Mouse (Mus musculus) lung, embryonic 15.5 days (tissue): Measurements from ENCODE around the gene Gp1ba. TPM values are rescaled to one million over a fixed set of nuclear protein-coding genes. Genes with fewer than 3 reads are reported as not detected.

Source experiments
- ATAC-seq: fragments of 200-750 bp; cut with Nextera tagmentation; 2 replicates; pipeline ENCODE4 v1.8.0; 2017; ENCODE audit warnings: moderate number of reproducible peaks, borderline replicate concordance; ENCODE audit not compliant: low FRiP score, low TSS enrichment; ENCODE audit errors: extremely low read depth
- H3K27ac ChIP-seq: fragments of 300-500 bp; sonication (generic); 2 replicates; pipeline ENCODE4 v1.5.1; 2015; ENCODE audit warnings: moderate library complexity, mild to moderate bottlenecking, inconsistent platforms
- H3K27me3 ChIP-seq: fragments of 300-500 bp; sonication (generic); 2 replicates; pipeline ENCODE4 v1.6.1; 2015; ENCODE audit warnings: inconsistent platforms
- H3K36me3 ChIP-seq: fragments of 300-500 bp; sonication (generic); 2 replicates; pipeline ENCODE4 v1.6.1; 2015; ENCODE audit warnings: inconsistent platforms
- H3K4me1 ChIP-seq: fragments of 300-500 bp; sonication (generic); 2 replicates; pipeline ENCODE4 v1.6.1; 2015; ENCODE audit warnings: inconsistent platforms
- H3K4me2 ChIP-seq: fragments of 300-500 bp; sonication (generic); 2 replicates; pipeline ENCODE4 v1.6.1; 2015; ENCODE audit warnings: inconsistent platforms, mild to moderate bottlenecking, moderate library complexity
- H3K4me3 ChIP-seq: fragments of 300-500 bp; sonication (generic); 2 replicates; pipeline ENCODE4 v1.5.1; 2015; ENCODE audit warnings: mild to moderate bottlenecking, inconsistent platforms
- H3K9ac ChIP-seq: fragments of 300-500 bp; sonication (generic); 2 replicates; pipeline ENCODE4 v1.6.1; 2015; ENCODE audit warnings: inconsistent platforms
- H3K9me3 ChIP-seq: fragments of 300-500 bp; sonication (generic); 2 replicates; pipeline ENCODE4 v1.6.1; 2016; ENCODE audit warnings: inconsistent platforms
- WGBS: fragments of 180-500 bp; shearing (Covaris S2); methylation state at CpG from one replicate; pipeline ENCODE4 v1.1.7; 2015; 5-methylcytosine and 5-hydroxymethylcytosine counted together
- polyA plus RNA-seq: library from polyadenylated mRNA; unstranded; fragments of >200 nt; fragmentation: Nextera tagmentation; extraction: Ambion mirVana; gene quantifications from 2 replicates; pipeline ENCODE4 v1.2.1, GENCODE M21; 2015

The Gp1ba gene
- polyA plus RNA-seq, 1 experiment from 2014 or later: 0.37 TPM

DNA sequence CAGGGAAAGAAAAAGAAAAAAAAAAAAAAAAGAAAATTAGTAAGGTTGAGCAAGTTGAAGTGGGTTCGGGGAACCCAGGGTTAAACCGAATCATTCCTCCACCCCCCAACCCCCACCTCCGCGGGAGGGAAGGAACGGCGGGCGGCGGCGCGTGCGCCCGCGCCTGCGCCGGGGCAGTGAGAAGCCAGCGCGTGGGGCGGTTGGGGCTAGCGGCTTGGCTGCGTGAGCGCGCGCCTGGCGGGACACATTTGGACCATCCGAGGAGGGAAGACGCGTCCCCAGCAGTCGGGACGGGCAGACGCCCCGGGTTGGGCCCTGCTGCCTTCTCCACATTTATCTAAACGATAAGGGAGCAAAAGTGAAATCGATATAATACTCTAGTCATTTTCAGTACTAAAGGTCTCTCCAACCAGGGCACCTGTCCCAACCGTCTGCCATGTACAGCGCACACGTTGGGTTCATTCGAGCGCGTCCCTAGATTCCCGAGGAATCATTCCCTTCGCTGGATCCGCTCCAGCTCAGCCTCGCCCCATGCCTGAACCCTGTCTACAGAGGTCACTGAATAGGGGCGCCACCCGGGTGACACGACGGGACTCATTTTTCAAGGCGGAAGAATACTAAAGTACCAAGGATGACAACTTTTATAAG lies 16.1 kb downstream of the Gp1ba start:
- Histone ChIP-seq H3K36me3 (peaks cover 30% of the 10 kb centered on the region), H3K27me3 (no peaks in the 10 kb centered on the region), H3K27ac (peak overlapping the region; percentile 99), H3K4me2 (peak overlapping the region; percentile 95), H3K4me1 (peaks cover 59% of the 10 kb centered on the region), H3K9ac (peak overlapping the region; percentile 64), H3K4me3 (peak overlapping the region; percentile 100), H3K9me3 (no peaks in the 10 kb centered on the region)
- under 1% methylated on average over 47 of the region's 48 CpGs for WGBS
- peak; percentile 46 for ATAC-seq

DNA sequence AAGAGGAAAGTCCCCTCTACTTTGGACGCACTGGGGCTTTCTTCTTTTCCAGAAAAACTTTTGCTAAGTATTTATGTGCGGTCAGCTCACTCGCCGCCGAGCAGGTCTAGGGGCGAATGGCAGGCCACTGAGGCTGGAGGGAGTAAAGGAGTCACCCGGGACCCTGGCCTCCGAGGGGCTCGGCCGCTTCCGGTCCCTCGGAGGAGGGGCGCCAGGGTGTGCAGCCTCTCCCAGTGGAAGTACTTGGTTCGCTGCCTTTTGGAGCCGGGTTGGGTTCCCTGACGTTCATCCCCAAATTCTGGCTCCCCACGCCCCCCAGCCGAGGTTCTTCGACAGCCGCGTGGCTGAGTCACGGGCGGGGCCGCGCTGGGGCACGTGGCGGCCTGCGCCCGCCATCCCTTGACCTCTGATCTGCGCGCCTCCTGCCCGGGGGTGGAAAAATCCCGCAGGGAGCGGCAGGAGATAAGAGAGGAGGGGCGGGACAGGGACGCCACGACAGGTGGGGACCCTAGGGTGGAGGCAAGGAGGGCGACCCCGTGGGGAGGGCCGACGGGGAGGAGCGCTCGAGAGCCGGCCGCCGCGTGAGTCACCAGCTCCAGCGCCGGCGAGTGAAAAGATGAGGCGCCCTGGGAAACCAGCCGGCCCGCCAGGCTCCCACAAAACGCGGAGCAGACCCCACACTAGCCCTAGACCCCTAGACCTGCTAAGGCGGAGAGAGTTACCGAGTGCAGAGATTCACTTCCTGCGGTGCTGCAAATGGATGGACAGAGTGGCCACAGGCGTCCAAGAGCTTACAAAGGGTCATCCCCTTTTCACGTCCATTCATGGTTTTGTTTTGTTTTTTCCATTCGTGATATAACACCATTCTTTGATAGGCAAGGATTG lies 16.9 kb downstream of the Gp1ba start:
- peaks cover 53% of the 10 kb centered on the region for H3K4me1 ChIP-seq
- H3K27me3 ChIP-seq: no peaks in the 10 kb centered on the region
- ATAC-seq: peak; percentile 35
- peak overlapping the region; percentile 64 for H3K9ac ChIP-seq
- no peaks in the 10 kb centered on the region for H3K9me3 ChIP-seq
- H3K4me2 ChIP-seq: peak overlapping the region; percentile 95
- peak overlapping the region; percentile 99 for H3K27ac ChIP-seq
- 1% methylated on average over 60 of the region's 61 CpGs for WGBS
- H3K36me3 ChIP-seq: peaks cover 27% of the 10 kb centered on the region
- peak overlapping the region; percentile 100 for H3K4me3 ChIP-seq

DNA sequence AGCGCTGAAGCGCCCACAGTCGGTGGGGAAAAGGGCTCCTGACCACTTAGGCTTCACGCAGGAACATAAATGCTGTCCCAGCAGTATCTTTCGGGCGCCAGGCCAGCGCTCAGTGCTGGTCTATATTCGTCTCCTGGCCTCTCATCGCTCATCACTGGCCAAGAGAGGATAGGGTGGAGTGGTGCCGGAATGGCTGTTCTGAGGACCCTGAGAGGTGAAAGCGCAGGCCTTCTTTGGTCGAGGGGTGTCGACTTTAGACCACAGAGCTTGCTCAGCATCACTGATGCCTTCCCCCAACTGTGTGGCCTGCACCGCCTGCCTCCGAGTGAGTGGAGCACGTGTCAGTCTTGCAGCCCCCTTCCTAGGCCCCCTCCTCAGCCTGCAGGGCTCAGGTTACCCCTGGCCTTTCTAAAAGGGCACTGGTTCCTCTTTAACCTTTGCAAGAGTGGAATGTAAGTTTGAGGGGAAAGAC lies 17.6 kb downstream of the Gp1ba start:
- Histone ChIP-seq H3K9ac (peak overlapping the region; percentile 25), H3K27me3 (no peaks in the 10 kb centered on the region), H3K27ac (peak overlapping the region; percentile 99), H3K4me3 (peak overlapping the region; percentile 100), H3K4me2 (peak overlapping the region; percentile 95), H3K4me1 (peaks cover 46% of the 10 kb centered on the region), H3K36me3 (peaks cover 22% of the 10 kb centered on the region), H3K9me3 (no peaks in the 10 kb centered on the region)
- WGBS: 9% methylated on average over 16 of the region's 16 CpGs
- ATAC-seq: no peak

DNA sequence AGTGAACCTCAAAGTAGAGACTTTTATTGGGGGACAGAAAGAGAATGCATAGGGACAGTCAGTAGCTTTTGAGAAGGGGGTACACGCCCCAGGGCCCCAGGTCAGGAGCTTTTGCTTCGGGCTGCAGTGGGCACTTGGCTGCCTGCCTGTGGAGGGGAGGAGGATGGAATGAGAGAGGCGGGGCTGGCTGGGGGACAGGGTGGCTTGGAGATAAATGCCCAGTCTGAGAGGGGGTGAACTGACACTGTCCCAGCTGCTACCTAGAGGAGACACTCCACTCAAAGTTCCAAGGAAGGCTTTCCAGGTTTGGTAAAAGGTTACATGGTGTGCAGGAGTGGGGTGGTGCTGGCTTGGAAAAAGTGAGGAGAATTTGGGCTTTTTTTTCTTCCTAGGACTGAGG lies 18.0 kb downstream of the Gp1ba start, which contains the start of gene Eno3:
Gene Eno3 (plus strand): TSS at position 239 of the 400 bp plus-strand sequence.
- peak within 1 kb of the TSS; percentile 64 for H3K9ac ChIP-seq
- no peaks in the 10 kb centered on the region for H3K9me3 ChIP-seq
- H3K4me2 ChIP-seq: peak within 1 kb of the TSS; percentile 95
- no peak for ATAC-seq
- no peaks in the 10 kb centered on the region for H3K27me3 ChIP-seq
- peak within 1 kb of the TSS; percentile 99 for H3K27ac ChIP-seq
- peaks cover 41% of the 10 kb centered on the region for H3K4me1 ChIP-seq
- 5% methylated on average over 3 of the region's 3 CpGs for WGBS
- H3K36me3 ChIP-seq: peaks cover 20% of the 10 kb centered on the region
- peak within 1 kb of the TSS; percentile 100 for H3K4me3 ChIP-seq

DNA sequence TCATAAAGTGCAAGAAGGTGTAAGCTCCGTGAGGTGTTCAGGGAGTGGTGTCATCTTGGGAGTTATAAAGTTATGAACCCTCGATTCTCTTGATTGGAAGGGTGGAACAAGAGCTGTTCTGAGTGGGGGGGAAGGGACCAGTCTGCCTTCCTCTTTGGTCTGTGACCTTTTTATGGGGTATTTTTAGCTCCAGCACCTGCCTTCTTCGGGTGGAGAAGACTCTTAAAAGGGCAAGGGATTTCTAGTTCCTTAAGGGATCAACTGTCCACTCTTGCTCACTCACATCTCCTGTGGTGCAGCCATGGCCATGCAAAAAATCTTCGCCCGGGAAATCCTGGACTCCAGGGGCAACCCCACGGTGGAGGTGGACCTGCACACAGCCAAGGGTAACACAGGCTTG lies 18.7 kb downstream of the Gp1ba start:
- H3K4me3 ChIP-seq: no peak overlapping the region
- H3K9ac ChIP-seq: no peak overlapping the region
- peaks cover 35% of the 10 kb centered on the region for H3K4me1 ChIP-seq
- no peak overlapping the region; the same call in 1 of the 2 replicates for H3K4me2 ChIP-seq
- 36% methylated on average over 6 of the region's 6 CpGs for WGBS
- peaks cover 20% of the 10 kb centered on the region for H3K36me3 ChIP-seq
- no peaks in the 10 kb centered on the region for H3K27me3 ChIP-seq
- H3K9me3 ChIP-seq: no peaks in the 10 kb centered on the region
- H3K27ac ChIP-seq: no peak overlapping the region
- ATAC-seq: no peak

GRCm38 (mm10) chr11:70657991-70658390 lies 19.1 kb downstream of the Gp1ba start:
- H3K36me3 ChIP-seq: peaks cover 20% of the 10 kb centered on the region
- 46% methylated on average over 9 of the region's 9 CpGs for whole genome bisulfite sequencing
- H3K4me2 ChIP-seq: no peak overlapping the region; the same call in 1 of the 2 replicates
- ATAC-seq: no peak
- H3K27ac ChIP-seq: no peak overlapping the region
- no peak overlapping the region for H3K9ac ChIP-seq
- no peaks in the 10 kb centered on the region for H3K27me3 ChIP-seq
- H3K4me3 ChIP-seq: no peak overlapping the region
- H3K4me1 ChIP-seq: peaks cover 31% of the 10 kb centered on the region
- H3K9me3 ChIP-seq: no peaks in the 10 kb centered on the region

DNA sequence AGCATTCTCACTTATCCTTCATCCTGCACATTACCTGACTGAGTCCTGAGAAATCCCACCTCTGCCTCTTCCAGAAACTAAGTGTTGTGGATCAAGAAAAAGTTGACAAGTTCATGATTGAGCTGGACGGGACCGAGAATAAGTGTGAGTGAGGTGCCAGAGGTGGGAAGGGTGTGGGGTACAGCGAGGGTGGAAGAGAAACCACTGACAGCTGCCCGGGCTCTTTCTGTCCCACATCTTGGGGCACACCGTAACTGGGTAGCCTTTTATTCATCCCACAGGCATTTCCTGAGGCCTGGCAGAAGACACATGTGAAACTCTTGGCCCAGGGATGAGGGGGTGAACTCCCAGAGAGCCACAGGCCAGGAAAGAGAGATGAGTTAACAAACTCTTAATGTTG lies 19.6 kb downstream of the Gp1ba start:
- ATAC-seq: no peak
- no peak overlapping the region for H3K9ac ChIP-seq
- H3K27me3 ChIP-seq: no peaks in the 10 kb centered on the region
- H3K4me3 ChIP-seq: no peak overlapping the region
- 72% methylated on average over 5 of the region's 5 CpGs for WGBS
- no peak overlapping the region for H3K27ac ChIP-seq
- peaks cover 30% of the 10 kb centered on the region for H3K4me1 ChIP-seq
- no peaks in the 10 kb centered on the region for H3K9me3 ChIP-seq
- H3K36me3 ChIP-seq: peaks cover 24% of the 10 kb centered on the region
- H3K4me2 ChIP-seq: no peak overlapping the region

GRCm38 (mm10) chr11:70658942-70659341 lies 20.0 kb downstream of the Gp1ba start:
- 64% methylated on average over 8 of the region's 8 CpGs for WGBS
- H3K27ac ChIP-seq: no peak overlapping the region
- H3K9me3 ChIP-seq: no peaks in the 10 kb centered on the region
- ATAC-seq: no peak
- no peak overlapping the region for H3K9ac ChIP-seq
- H3K4me1 ChIP-seq: peaks cover 30% of the 10 kb centered on the region
- H3K36me3 ChIP-seq: peaks cover 28% of the 10 kb centered on the region
- no peak overlapping the region for H3K4me3 ChIP-seq
- no peak overlapping the region for H3K4me2 ChIP-seq
- no peaks in the 10 kb centered on the region for H3K27me3 ChIP-seq

- ATAC-seq: no peak
- H3K4me1 ChIP-seq: peaks cover 30% of the 10 kb centered on the region
- no peak overlapping the region for H3K27ac ChIP-seq
- 81% methylated on average over 8 of the region's 8 CpGs for WGBS
- peaks cover 44% of the 10 kb centered on the region for H3K36me3 ChIP-seq
- no peak overlapping the region for H3K9ac ChIP-seq
- H3K9me3 ChIP-seq: no peaks in the 10 kb centered on the region
- no peak overlapping the region for H3K4me3 ChIP-seq
- H3K27me3 ChIP-seq: no peaks in the 10 kb centered on the region
- H3K4me2 ChIP-seq: no peak overlapping the region
Measured at GRCm38 (mm10) chr11:70660571-70660970, 21.6 kb downstream of the Gp1ba start.

DNA sequence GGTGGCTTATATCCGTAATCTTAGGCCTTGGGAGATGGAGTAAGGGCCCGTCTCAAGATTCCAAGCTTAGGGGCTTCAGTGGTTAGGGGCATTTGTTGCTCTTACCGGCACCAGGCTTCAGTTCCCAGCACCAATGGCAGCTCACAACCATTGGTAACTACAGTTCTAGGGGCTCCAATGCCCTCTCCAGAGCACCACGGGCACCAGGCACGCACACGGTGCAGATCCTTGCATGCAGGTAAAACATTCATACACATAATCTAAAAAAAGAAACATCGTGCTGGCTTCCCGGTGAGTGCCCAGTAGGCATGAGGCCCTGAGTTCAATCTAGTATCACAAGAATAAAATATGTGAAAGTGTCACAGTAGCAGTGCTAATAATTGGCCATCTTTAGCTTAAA lies 24.2 kb downstream of the Gp1ba start:
- 92% methylated on average over 8 of the region's 8 CpGs for WGBS

GRCm38 (mm10) chr11:70663957-70664356 lies 25.0 kb downstream of the Gp1ba start:
- H3K4me3 ChIP-seq: no peak overlapping the region
- peaks cover 13% of the 10 kb centered on the region for H3K4me1 ChIP-seq
- H3K36me3 ChIP-seq: peaks cover 48% of the 10 kb centered on the region
- H3K27ac ChIP-seq: no peak overlapping the region
- no peak overlapping the region for H3K9ac ChIP-seq
- no peaks in the 10 kb centered on the region for H3K9me3 ChIP-seq
- H3K27me3 ChIP-seq: no peaks in the 10 kb centered on the region
- WGBS: 85% methylated on average over 6 of the region's 6 CpGs
- ATAC-seq: no peak
- H3K4me2 ChIP-seq: no peak overlapping the region

More for the DNA sequence above, 24.2 kb downstream of the Gp1ba start:
- H3K9me3 ChIP-seq: no peaks in the 10 kb centered on the region
- ATAC-seq: no peak
- H3K9ac ChIP-seq: no peak overlapping the region
- no peak overlapping the region for H3K27ac ChIP-seq
- no peaks in the 10 kb centered on the region for H3K27me3 ChIP-seq
- peaks cover 15% of the 10 kb centered on the region for H3K4me1 ChIP-seq
- H3K4me2 ChIP-seq: no peak overlapping the region
- H3K36me3 ChIP-seq: peaks cover 48% of the 10 kb centered on the region
- H3K4me3 ChIP-seq: no peak overlapping the region

DNA sequence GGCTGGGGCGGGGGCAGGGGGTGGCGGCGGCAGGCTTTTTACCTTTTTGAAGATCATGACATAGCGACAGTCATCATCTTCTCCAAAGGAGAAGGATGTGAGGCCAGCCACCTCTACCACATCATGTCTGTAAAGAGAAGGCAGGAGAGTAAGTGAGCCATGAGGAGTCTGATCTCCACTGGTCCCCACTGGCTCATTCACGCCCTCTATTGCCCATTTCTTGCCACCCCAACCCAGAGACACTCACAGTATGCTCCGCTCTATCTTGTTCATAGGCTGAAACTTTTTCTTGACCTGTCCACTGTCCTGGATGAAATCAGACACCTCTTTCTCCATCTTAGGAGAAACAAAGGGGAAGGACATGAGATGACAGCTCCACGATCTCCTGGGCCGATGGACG lies 25.8 kb downstream of the Gp1ba start:
- Histone ChIP-seq H3K36me3 (peaks cover 48% of the 10 kb centered on the region), H3K4me2 (no peak overlapping the region), H3K4me1 (peaks cover 13% of the 10 kb centered on the region), H3K27ac (no peak overlapping the region), H3K9ac (no peak overlapping the region), H3K27me3 (no peaks in the 10 kb centered on the region), H3K9me3 (no peaks in the 10 kb centered on the region), H3K4me3 (no peak overlapping the region)
- WGBS: 89% methylated on average over 9 of the region's 9 CpGs
- ATAC-seq: no peak
